ENCODE assay signal across 20 mouse cellular contexts in genomic region chr1:186354742-186355141, GRCm38 (mm10).
DNase-seq lines count a peak whose midpoint lies in the region; ATAC-seq and TF ChIP-seq lines count a peak whose summit lies in the region.
"Had no signal": no experiment of that assay in that cellular context is flagged by ENCODE, and none has a peak within 500 bp of the region (broad histone marks: within the 10 kb centered on the region; RNA-seq: fewer than 3 reads in every experiment).

No protein-coding gene starts in this region.

- no peaks in the 10 kb centered on the region for H3K79me2 ChIP-seq in C2C12 (ENCODE audit: control insufficient read depth, insufficient read depth)
- H3K79me2 ChIP-seq in myocyte (ENCODE audit: control insufficient read depth, insufficient read depth) = no peaks in the 10 kb centered on the region

- H3K4me3 ChIP-seq in C2C12 (ENCODE audit: insufficient read depth, poor library complexity, severe bottlenecking) = no peak overlapping the region
- H3K4me3 ChIP-seq in myocyte = no peak overlapping the region
- H3K4me3 ChIP-seq in hindbrain, embryonic 14.5 days (replicated peaks; ENCODE audit: low read length) = no peak overlapping the region
- H3K4me3 ChIP-seq in forebrain, embryonic 12.5 days (replicated peaks) = no peak overlapping the region
- H3K4me3 ChIP-seq: embryonic facial prominence, embryonic 10.5 days; embryonic facial prominence, embryonic 12.5 days had no signal

- no peak for TF ChIP-seq CTCF in C2C12 (IDR thresholded peaks at IDR 0.05; ENCODE audit: control insufficient read depth, insufficient read depth, insufficient read length)

- peak overlapping the region; percentile 31 for H3K4me2 ChIP-seq in myocyte (ENCODE audit: low read depth)
- no peak overlapping the region for H3K4me2 ChIP-seq in hindbrain, embryonic 14.5 days (replicated peaks)
- no peak overlapping the region for H3K4me2 ChIP-seq in forebrain, embryonic 12.5 days
- H3K4me2 ChIP-seq: embryonic facial prominence, embryonic 12.5 days had no signal

- no peak overlapping the region for H3K27ac ChIP-seq in hindbrain, embryonic 14.5 days
- no peak overlapping the region for H3K27ac ChIP-seq in forebrain, embryonic 12.5 days
- H3K27ac ChIP-seq: embryonic facial prominence, embryonic 10.5 days; embryonic facial prominence, embryonic 12.5 days had no signal

- H3K36me3 ChIP-seq in C2C12 (ENCODE audit: control insufficient read depth, insufficient read depth) (no peaks in the 10 kb centered on the region), myocyte (ENCODE audit: control insufficient read depth, insufficient read depth) (no peaks in the 10 kb centered on the region)
- H3K36me3 ChIP-seq in hindbrain, embryonic 14.5 days (replicated peaks; ENCODE audit: control insufficient read depth, insufficient read depth) = no peaks in the 10 kb centered on the region
- no peaks in the 10 kb centered on the region for H3K36me3 ChIP-seq in forebrain, embryonic 12.5 days (replicated peaks)
- H3K36me3 ChIP-seq: embryonic facial prominence, embryonic 10.5 days; embryonic facial prominence, embryonic 12.5 days had no signal

- no peaks in the 10 kb centered on the region for H3K79me3 ChIP-seq in C2C12 (ENCODE audit: low read depth)

- DNase-seq in 3T3-L1 (ENCODE audit: low read depth, low spot score) = peak; percentile 44
- DNase-seq in NIH3T3 (ENCODE audit: low read depth) = peak; percentile 55
- DNase-seq in kidney, postnatal 14 days = no peak
- no peak for DNase-seq in hindbrain, embryonic 14.5 days (ENCODE audit: low spot score)
- DNase-seq: adrenal gland, adult 2 months; adrenal gland, postnatal 10 days; adrenal gland, postnatal 25 days; B cell, adult 2 months; cerebellum, adult 11 months; cerebellum, adult 18-20 months; cerebellum, adult 8-10 months; cerebellum, postnatal 10 days; cerebellum, postnatal 25 days had no signal

- peaks cover 6% of the 10 kb centered on the region; the same call in 1 of the 2 replicates for H3K9me3 ChIP-seq in hindbrain, embryonic 14.5 days (ENCODE audit: control insufficient read depth, low read length)
- H3K9me3 ChIP-seq in forebrain, embryonic 12.5 days = no peaks in the 10 kb centered on the region
- H3K9me3 ChIP-seq: embryonic facial prominence, embryonic 10.5 days; embryonic facial prominence, embryonic 12.5 days had no signal

- H3ac ChIP-seq in C2C12 (ENCODE audit: control insufficient read depth, insufficient read length, low read depth) (no peak overlapping the region), myocyte (ENCODE audit: control insufficient read depth, insufficient read length) (no peak overlapping the region)

- ATAC-seq in hindbrain, embryonic 14.5 days (ENCODE audit: low FRiP score) = no peak
- no peak for ATAC-seq in forebrain, embryonic 12.5 days (ENCODE audit: low FRiP score)
- ATAC-seq: forebrain, embryonic 14.5 days; forebrain, embryonic 16.5 days had no signal

- H3K4me1 ChIP-seq in hindbrain, embryonic 14.5 days (replicated peaks; ENCODE audit: control insufficient read depth, insufficient read depth, low read length) = no peaks in the 10 kb centered on the region
- no peaks in the 10 kb centered on the region for H3K4me1 ChIP-seq in forebrain, embryonic 12.5 days
- H3K4me1 ChIP-seq: embryonic facial prominence, embryonic 12.5 days had no signal

- no peaks in the 10 kb centered on the region for H3K27me3 ChIP-seq in C2C12 (ENCODE audit: control insufficient read depth, insufficient read depth, insufficient read length)
- no peaks in the 10 kb centered on the region for H3K27me3 ChIP-seq in myocyte (ENCODE audit: control insufficient read depth, insufficient read depth, insufficient read length)
- H3K27me3 ChIP-seq in hindbrain, embryonic 14.5 days (ENCODE audit: control insufficient read depth, insufficient read depth, low read length) = no peaks in the 10 kb centered on the region
- no peaks in the 10 kb centered on the region for H3K27me3 ChIP-seq in forebrain, embryonic 12.5 days
- H3K27me3 ChIP-seq: embryonic facial prominence, embryonic 12.5 days had no signal

- H3K9ac ChIP-seq in hindbrain, embryonic 14.5 days = no peak overlapping the region
- H3K9ac ChIP-seq in forebrain, embryonic 12.5 days = no peak overlapping the region
- H3K9ac ChIP-seq: embryonic facial prominence, embryonic 12.5 days had no signal

- WGBS in hindbrain, embryonic 14.5 days = 66% methylated on average over 6 of the region's 6 CpGs
- WGBS in forebrain, embryonic 12.5 days = 74% methylated on average over 6 of the region's 6 CpGs

- TF ChIP-seq POLR2A in myocyte (IDR thresholded peaks at IDR 0.05; ENCODE audit: insufficient read length, low read depth) = no peak

TF ChIP-seq in C2C12, 6 proteins besides CTCF, POLR2A, EP300 and RAD21:
- TF ChIP-seq CEBPB (IDR thresholded peaks at IDR 0.05; ENCODE audit: low read depth) (no peak), USF1 (IDR thresholded peaks at IDR 0.05; ENCODE audit: low read depth) (peak; percentile 60)

TF ChIP-seq in myocyte, 11 proteins besides CTCF, POLR2A, EP300 and RAD21:
- TF ChIP-seq USF1 (IDR thresholded peaks at IDR 0.05; ENCODE audit: low read depth) (peak; percentile 82), SRF (IDR thresholded peaks at IDR 0.05; ENCODE audit: control insufficient read depth, insufficient read length, low read depth) (peak; percentile 59), CEBPB (IDR thresholded peaks at IDR 0.05; ENCODE audit: insufficient read depth, poor library complexity, severe bottlenecking) (peak; percentile 83), MYOG (IDR thresholded peaks at IDR 0.05; ENCODE audit: control insufficient read depth in 1 of 3, insufficient read depth in 1 of 3, insufficient read length in 2 of 3, low read depth in 2 of 3) (no peak)

Comparison
In these comparisons a context has a peak if more than half of its experiments do, and no peak if none do; other contexts are left out.
1. DNase-seq: peak in 3T3-L1 (single experiment) and NIH3T3 (single experiment); none in kidney, postnatal 14 days (single experiment) and hindbrain, embryonic 14.5 days (single experiment).